Mouse (Mus musculus) lung, embryonic 15.5 days (tissue): ENCODE data around the gene Olfr706. TPM values are rescaled to one million over a fixed set of nuclear protein-coding genes. Genes with fewer than 3 reads are reported as not detected.
"Not testable (repeated sequence)": the region's sequence is repeated elsewhere in the genome, so short reads cannot be mapped to it uniquely, and the experiment has no call there.

Source experiments
- ATAC-seq: fragments of 200-750 bp; cut with Nextera tagmentation; 2 replicates; pipeline ENCODE4 v1.8.0; 2017; ENCODE audit warnings: moderate number of reproducible peaks, borderline replicate concordance; ENCODE audit not compliant: low FRiP score, low TSS enrichment; ENCODE audit errors: extremely low read depth
- H3K27ac ChIP-seq: fragments of 300-500 bp; sonication (generic); 2 replicates; pipeline ENCODE4 v1.5.1; 2015; ENCODE audit warnings: moderate library complexity, mild to moderate bottlenecking, inconsistent platforms
- H3K27me3 ChIP-seq: fragments of 300-500 bp; sonication (generic); 2 replicates; pipeline ENCODE4 v1.6.1; 2015; ENCODE audit warnings: inconsistent platforms
- H3K36me3 ChIP-seq: fragments of 300-500 bp; sonication (generic); 2 replicates; pipeline ENCODE4 v1.6.1; 2015; ENCODE audit warnings: inconsistent platforms
- H3K4me1 ChIP-seq: fragments of 300-500 bp; sonication (generic); 2 replicates; pipeline ENCODE4 v1.6.1; 2015; ENCODE audit warnings: inconsistent platforms
- H3K4me2 ChIP-seq: fragments of 300-500 bp; sonication (generic); 2 replicates; pipeline ENCODE4 v1.6.1; 2015; ENCODE audit warnings: inconsistent platforms, mild to moderate bottlenecking, moderate library complexity
- H3K4me3 ChIP-seq: fragments of 300-500 bp; sonication (generic); 2 replicates; pipeline ENCODE4 v1.5.1; 2015; ENCODE audit warnings: mild to moderate bottlenecking, inconsistent platforms
- H3K9ac ChIP-seq: fragments of 300-500 bp; sonication (generic); 2 replicates; pipeline ENCODE4 v1.6.1; 2015; ENCODE audit warnings: inconsistent platforms
- H3K9me3 ChIP-seq: fragments of 300-500 bp; sonication (generic); 2 replicates; pipeline ENCODE4 v1.6.1; 2016; ENCODE audit warnings: inconsistent platforms
- WGBS: fragments of 180-500 bp; shearing (Covaris S2); methylation state at CpG from one replicate; pipeline ENCODE4 v1.1.7; 2015; 5-methylcytosine and 5-hydroxymethylcytosine counted together
- polyA plus RNA-seq: library from polyadenylated mRNA; unstranded; fragments of >200 nt; fragmentation: Nextera tagmentation; extraction: Ambion mirVana; gene quantifications from 2 replicates; pipeline ENCODE4 v1.2.1, GENCODE M21; 2015

The Olfr706 gene
- polyA plus RNA-seq, result not detected in 2 replicates

DNA sequence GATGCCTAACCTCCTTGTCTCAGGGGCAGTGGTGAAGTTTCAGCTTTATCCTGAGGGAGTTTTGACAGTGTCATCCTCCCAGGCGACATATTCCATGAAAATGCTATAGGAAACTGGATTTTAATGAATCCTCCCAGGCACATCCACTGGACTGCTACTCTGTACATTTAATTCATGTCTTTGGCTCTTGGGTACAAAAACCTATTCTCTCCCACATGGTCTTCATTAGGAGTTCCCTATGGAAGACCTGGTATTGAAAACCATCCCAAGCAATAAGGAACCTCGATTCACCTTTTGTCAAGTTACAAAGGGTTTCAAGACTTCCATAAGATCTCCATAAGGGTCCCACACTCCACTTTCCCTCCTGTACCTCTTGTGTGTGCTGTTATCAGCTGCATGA is at the start of gene Olfr706:
Gene Olfr706 (minus strand): TSS at position 101 of the 400 bp plus-strand sequence.
- Histone ChIP-seq H3K4me3 (no peak within 1 kb of the TSS), H3K27ac (no peak within 1 kb of the TSS), H3K9ac (no peak within 1 kb of the TSS), H3K9me3 (no peaks in the 10 kb centered on the region), H3K36me3 (no peaks in the 10 kb centered on the region), H3K27me3 (no peaks in the 10 kb centered on the region), H3K4me2 (no peak within 1 kb of the TSS), H3K4me1 (no peaks in the 10 kb centered on the region)
- no peak for ATAC-seq
- WGBS, result 76% methylated on average over 2 of the region's 2 CpGs

DNA sequence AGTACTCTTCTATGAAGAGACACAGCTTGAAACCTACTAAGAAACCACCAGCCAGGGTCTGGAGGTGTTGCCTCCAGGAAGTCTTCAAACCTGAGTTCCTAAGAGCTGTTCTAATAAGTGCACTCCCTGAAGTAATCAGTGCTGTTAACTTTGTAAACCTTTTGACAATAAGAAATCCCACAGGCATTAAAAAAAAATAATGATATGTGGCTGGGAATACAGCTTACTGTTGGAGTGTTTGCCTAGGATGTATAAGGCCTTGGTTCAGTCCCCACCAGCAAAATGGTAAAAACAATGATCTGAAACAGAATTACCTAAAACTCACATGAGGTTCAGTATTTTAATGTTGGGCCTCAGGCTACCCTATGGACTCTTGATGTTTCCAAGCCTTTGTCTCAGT is 44.2 kb upstream of the Olfr706 start, which contains the start of gene Olfr709-ps1:
Gene Olfr709-ps1 (minus strand): TSS at position 101 of the 400 bp plus-strand sequence.
- Histone ChIP-seq H3K9ac (no peak within 1 kb of the TSS), H3K27ac (no peak within 1 kb of the TSS), H3K36me3 (no peaks in the 10 kb centered on the region), H3K27me3 (no peaks in the 10 kb centered on the region), H3K4me1 (no peaks in the 10 kb centered on the region), H3K4me2 (no peak within 1 kb of the TSS), H3K4me3 (no peak within 1 kb of the TSS), H3K9me3 (no peaks in the 10 kb centered on the region)
- ATAC-seq, result no peak

DNA sequence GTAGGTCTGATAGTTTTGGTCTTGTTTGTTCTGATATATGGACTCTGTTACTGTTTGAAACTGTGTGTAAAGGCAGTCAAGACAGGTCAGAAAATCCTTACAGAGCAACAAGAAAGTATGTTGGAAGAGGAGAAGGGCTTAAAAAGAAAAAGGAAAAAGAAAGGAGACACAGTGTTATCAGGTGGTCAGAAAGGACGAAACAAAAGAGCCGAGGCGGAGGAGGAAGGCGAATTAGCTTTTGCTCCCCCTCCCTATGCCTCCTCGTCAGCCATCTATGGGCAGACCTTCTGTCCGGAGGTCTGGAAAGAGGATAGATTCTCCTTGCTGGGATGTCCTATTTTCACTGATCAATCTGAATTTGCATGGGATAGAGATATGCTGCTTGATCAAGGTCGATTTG is 33.0 kb upstream of the Olfr706 start:
- 67% methylated on average over 7 of the region's 7 CpGs for WGBS
- not testable (repeated sequence) for H3K36me3 ChIP-seq, H3K4me3 ChIP-seq, H3K9ac ChIP-seq, ATAC-seq, H3K4me1 ChIP-seq, H3K4me2 ChIP-seq, H3K9me3 ChIP-seq, H3K27me3 ChIP-seq, H3K27ac ChIP-seq

- no peak for ATAC-seq
- no peaks in the 10 kb centered on the region for H3K36me3 ChIP-seq
- no peak within 1 kb of the TSS for H3K4me3 ChIP-seq
Observed at GRCm38 (mm10) chr7:106907676-106908075, 19.7 kb upstream of the Olfr706 start, which contains the start of gene Olfr1532-ps1. Gene Olfr1532-ps1, plus strand, starts transcription at chr7:106908001.

DNA sequence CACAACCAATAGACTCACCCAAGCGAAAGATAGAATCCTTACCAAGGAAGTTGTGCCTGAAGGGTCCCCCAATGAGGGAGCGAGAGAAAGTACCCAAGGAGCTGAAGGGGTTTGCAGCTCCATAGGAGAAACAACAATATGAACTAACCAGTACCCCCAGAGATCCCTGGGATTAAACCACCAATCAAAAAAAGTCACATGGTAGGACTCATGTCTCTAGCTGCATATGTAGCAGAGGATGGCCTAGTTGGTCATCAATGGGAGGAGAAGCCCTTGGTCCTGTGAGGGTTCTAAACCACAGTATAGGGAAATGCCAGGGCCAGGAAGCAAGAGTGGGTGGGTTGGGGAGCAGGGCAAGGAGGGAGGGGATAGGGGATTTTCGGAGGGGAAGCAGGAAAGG is 13.2 kb upstream of the Olfr706 start, which contains the start of gene Olfr707:
Gene Olfr707 (minus strand): TSS at position 101 of the 400 bp plus-strand sequence.
- WGBS, result 83% methylated on average over 3 of the region's 3 CpGs
- ATAC-seq, H3K9me3 ChIP-seq, H3K27ac ChIP-seq, H3K4me2 ChIP-seq, H3K4me1 ChIP-seq, H3K4me3 ChIP-seq, H3K9ac ChIP-seq, H3K27me3 ChIP-seq, H3K36me3 ChIP-seq: not testable (repeated sequence)

More at GRCm38 (mm10) chr7:106907676-106908075, 19.7 kb upstream of the Olfr706 start, which contains the start of gene Olfr1532-ps1:
- WGBS, result 61% methylated on average over 2 of the region's 2 CpGs
- no peaks in the 10 kb centered on the region for H3K9me3 ChIP-seq
- no peak within 1 kb of the TSS for H3K27ac ChIP-seq
- H3K9ac ChIP-seq, result no peak within 1 kb of the TSS
- H3K4me1 ChIP-seq, result no peaks in the 10 kb centered on the region
- no peak within 1 kb of the TSS for H3K4me2 ChIP-seq
- no peaks in the 10 kb centered on the region for H3K27me3 ChIP-seq

GRCm38 (mm10) chr7:106876791-106877190 is 11.2 kb downstream of the Olfr706 start, which contains the start of gene Olfr705:
Gene Olfr705, minus strand, starts transcription at chr7:106876891.
- H3K9me3 ChIP-seq, result no peaks in the 10 kb centered on the region

GRCm38 (mm10) chr7:106862885-106863284 is 25.1 kb downstream of the Olfr706 start, which contains the start of gene Olfr704:
Gene Olfr704, plus strand, starts transcription at chr7:106863185.
- Histone ChIP-seq H3K9ac (no peak within 1 kb of the TSS), H3K27me3 (no peaks in the 10 kb centered on the region), H3K4me1 (no peaks in the 10 kb centered on the region), H3K9me3 (no peaks in the 10 kb centered on the region), H3K4me2 (no peak within 1 kb of the TSS), H3K4me3 (no peak within 1 kb of the TSS), H3K27ac (no peak within 1 kb of the TSS), H3K36me3 (no peaks in the 10 kb centered on the region)
- ATAC-seq, result no peak

More at GRCm38 (mm10) chr7:106876791-106877190, 11.2 kb downstream of the Olfr706 start, which contains the start of gene Olfr705:
- Histone ChIP-seq H3K36me3 (no peaks in the 10 kb centered on the region), H3K4me1 (no peaks in the 10 kb centered on the region), H3K27ac (no peak within 1 kb of the TSS), H3K9ac (no peak within 1 kb of the TSS), H3K4me3 (no peak within 1 kb of the TSS), H3K4me2 (no peak within 1 kb of the TSS), H3K27me3 (no peaks in the 10 kb centered on the region)
- no peak for ATAC-seq
- 66% methylated on average over 3 of the region's 3 CpGs for WGBS

GRCm38 (mm10) chr7:106843060-106843459 is 44.9 kb downstream of the Olfr706 start, which contains the start of gene Olfr703:
Gene Olfr703, plus strand, starts transcription at chr7:106843360.
- Histone ChIP-seq H3K4me1 (no peaks in the 10 kb centered on the region), H3K27me3 (no peaks in the 10 kb centered on the region), H3K27ac (no peak within 1 kb of the TSS), H3K9ac (no peak within 1 kb of the TSS), H3K9me3 (no peaks in the 10 kb centered on the region), H3K4me3 (no peak within 1 kb of the TSS), H3K4me2 (no peak within 1 kb of the TSS), H3K36me3 (no peaks in the 10 kb centered on the region)
- 50% methylated on average over 2 of the region's 2 CpGs for WGBS
- ATAC-seq, result no peak

GRCm38 (mm10) chr7:106833793-106834192 is 54.2 kb downstream of the Olfr706 start, which contains the start of gene Olfr702:
Gene Olfr702, minus strand, starts transcription at chr7:106833893.
- no peaks in the 10 kb centered on the region for H3K4me1 ChIP-seq
- H3K4me2 ChIP-seq, result no peak within 1 kb of the TSS
- ATAC-seq, result no peak
- no peak within 1 kb of the TSS for H3K9ac ChIP-seq
- no peaks in the 10 kb centered on the region for H3K27me3 ChIP-seq
- H3K36me3 ChIP-seq, result no peaks in the 10 kb centered on the region
- no peak within 1 kb of the TSS for H3K27ac ChIP-seq
- H3K4me3 ChIP-seq, result no peak within 1 kb of the TSS
- H3K9me3 ChIP-seq, result no peaks in the 10 kb centered on the region

Other genes with a start within 250 kb of the Olfr706 start
- not detected in 2 replicates for gene Olfr693, start 207.6 kb downstream of the Olfr706 start, polyA plus RNA-seq
- gene Olfr694, start 196.3 kb downstream of the Olfr706 start, polyA plus RNA-seq, result not detected in 2 replicates
- not detected in 2 replicates for gene Olfr695, start 171.8 kb downstream of the Olfr706 start, polyA plus RNA-seq
- not detected in 2 replicates for gene Olfr697, start 145.7 kb downstream of the Olfr706 start, polyA plus RNA-seq
- gene Olfr698, start 132.8 kb downstream of the Olfr706 start, polyA plus RNA-seq, result not detected in 2 replicates
- gene Olfr699, start 95.0 kb downstream of the Olfr706 start, polyA plus RNA-seq, result not detected in 2 replicates
- not detected in 2 replicates for gene Olfr700, start 79.3 kb downstream of the Olfr706 start, polyA plus RNA-seq
- not detected in 2 replicates for gene Olfr701, start 74.0 kb downstream of the Olfr706 start, polyA plus RNA-seq
- gene Olfr702, start 54.3 kb downstream of the Olfr706 start, polyA plus RNA-seq, result not detected in 2 replicates
- not detected in 2 replicates for gene Olfr703, start 44.8 kb downstream of the Olfr706 start, polyA plus RNA-seq
- gene Olfr704, start 25.0 kb downstream of the Olfr706 start, polyA plus RNA-seq, result not detected in 2 replicates
- not detected in 2 replicates for gene Olfr705, start 11.3 kb downstream of the Olfr706 start, polyA plus RNA-seq
- not detected in 2 replicates for gene Olfr707, start 13.1 kb upstream of the Olfr706 start, polyA plus RNA-seq
- not detected in 2 replicates for gene Olfr1532-ps1, start 19.8 kb upstream of the Olfr706 start, polyA plus RNA-seq
- gene Olfr709-ps1, start 44.1 kb upstream of the Olfr706 start, polyA plus RNA-seq, result not detected in 2 replicates
- gene Olfr710, start 60.1 kb upstream of the Olfr706 start, polyA plus RNA-seq, result not detected in 2 replicates
- gene Olfr6, start 75.8 kb upstream of the Olfr706 start, polyA plus RNA-seq, result not detected in 2 replicates
- not detected in 2 replicates for gene Olfr711, start 87.3 kb upstream of the Olfr706 start, polyA plus RNA-seq
- gene Olfr2, start 117.9 kb upstream of the Olfr706 start, polyA plus RNA-seq, result not detected in 2 replicates
- not detected in 2 replicates for gene Olfr713, start 143.0 kb upstream of the Olfr706 start, polyA plus RNA-seq
- not detected in 2 replicates for gene Olfr714, start 182.8 kb upstream of the Olfr706 start, polyA plus RNA-seq
- not detected in 2 replicates for gene Olfr17, start 205.1 kb upstream of the Olfr706 start, polyA plus RNA-seq
- not detected in 2 replicates for gene Olfr715b, start 222.2 kb upstream of the Olfr706 start, polyA plus RNA-seq
- gene Olfr715, start 242.9 kb upstream of the Olfr706 start, polyA plus RNA-seq, result not detected in 2 replicates